Mouse (Mus musculus) embryonic fibroblast, embryonic 13.5 days (primary cell): ENCODE measurements around the gene Garem2.

Experiments used
- CTCF ChIP-seq: IDR thresholded peaks from 2 replicates; pipeline ENCODE4 v1.5.1; 2011; ENCODE audit warnings: mild to moderate bottlenecking, control low read depth, low read length, moderate library complexity, borderline replicate concordance; ENCODE audit not compliant: insufficient read depth
- POLR2A ChIP-seq: IDR thresholded peaks from 2 replicates; pipeline ENCODE4 v1.6.1; 2011; ENCODE audit warnings: low read depth, mild to moderate bottlenecking, control low read depth, low read length, moderate library complexity

DNA sequence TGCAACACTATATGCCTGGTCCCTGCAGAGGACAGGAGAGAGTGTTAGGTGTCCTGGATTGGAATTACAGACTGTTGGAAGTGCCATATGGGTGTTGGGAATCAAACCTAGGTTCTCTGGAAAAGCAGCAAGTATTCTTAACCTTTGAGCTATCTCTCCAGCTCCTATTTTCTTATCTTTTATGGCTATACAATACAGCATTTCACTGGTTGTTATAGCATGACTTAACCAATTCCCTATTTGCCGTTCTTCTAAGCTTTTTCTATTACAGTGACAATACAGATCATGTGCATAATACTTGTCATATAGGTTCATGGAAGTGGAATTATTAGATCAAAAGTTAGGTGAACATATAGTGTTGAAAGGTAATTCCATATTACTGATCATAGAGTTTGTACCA is 56.9 kb downstream of the Garem2 start:
- TF ChIP-seq POLR2A (no peak), CTCF (no peak)
